Mouse (Mus musculus) forebrain, embryonic 15.5 days (tissue): Measurements from ENCODE around the gene Kng1. TPM values are rescaled to one million over a fixed set of nuclear protein-coding genes. Genes with fewer than 3 reads are reported as not detected.

ENCODE experiments used
- ATAC-seq: fragments of 200-750 bp; cut with Nextera tagmentation; replicated peaks from 2 replicates; pipeline ENCODE4 v1.8.0; 2017; ENCODE audit warnings: mild to moderate bottlenecking, moderate TSS enrichment, moderate library complexity
- H3K27ac ChIP-seq: fragments of 300-500 bp; sonication (generic); replicated peaks from 2 replicates; pipeline ENCODE4 v1.5.1; 2015; ENCODE audit warnings: mild to moderate bottlenecking, inconsistent platforms
- H3K27me3 ChIP-seq: fragments of 300-500 bp; sonication (generic); 2 replicates; pipeline ENCODE4 v1.6.1; 2015; ENCODE audit warnings: inconsistent platforms
- H3K36me3 ChIP-seq: fragments of 300-500 bp; sonication (generic); 2 replicates; pipeline ENCODE4 v1.6.1; 2015; ENCODE audit warnings: mild to moderate bottlenecking, inconsistent platforms
- H3K4me1 ChIP-seq: fragments of 300-500 bp; sonication (generic); 2 replicates; pipeline ENCODE4 v1.6.1; 2015; ENCODE audit warnings: inconsistent platforms
- H3K4me2 ChIP-seq: fragments of 300-500 bp; sonication (generic); replicated peaks from 2 replicates; pipeline ENCODE4 v1.6.1; 2015; ENCODE audit warnings: mild to moderate bottlenecking, inconsistent platforms
- H3K4me3 ChIP-seq: fragments of 300-500 bp; sonication (generic); 2 replicates; pipeline ENCODE4 v1.5.1; 2015; ENCODE audit warnings: mild to moderate bottlenecking, inconsistent platforms
- H3K9ac ChIP-seq: fragments of 300-500 bp; sonication (generic); replicated peaks from 2 replicates; pipeline ENCODE4 v1.6.1; 2015; ENCODE audit warnings: mild to moderate bottlenecking, inconsistent platforms
- H3K9me3 ChIP-seq: fragments of 300-500 bp; sonication (generic); 2 replicates; pipeline ENCODE4 v1.6.1; 2016; ENCODE audit warnings: inconsistent platforms
- WGBS: fragments of 180-500 bp; shearing (Covaris S2); methylation state at CpG from one replicate; pipeline ENCODE4 v1.1.7; 2015; ENCODE audit warnings: mixed read lengths; 5-methylcytosine and 5-hydroxymethylcytosine counted together
- polyA plus RNA-seq: library from polyadenylated mRNA; unstranded; fragments of >200 nt; fragmentation: Nextera tagmentation; extraction: Ambion mirVana; gene quantifications from 2 replicates; pipeline ENCODE4 v1.2.1, GENCODE M21; 2015

The Kng1 gene
- polyA plus RNA-seq, 1 experiment from 2014 or later: not detected

DNA sequence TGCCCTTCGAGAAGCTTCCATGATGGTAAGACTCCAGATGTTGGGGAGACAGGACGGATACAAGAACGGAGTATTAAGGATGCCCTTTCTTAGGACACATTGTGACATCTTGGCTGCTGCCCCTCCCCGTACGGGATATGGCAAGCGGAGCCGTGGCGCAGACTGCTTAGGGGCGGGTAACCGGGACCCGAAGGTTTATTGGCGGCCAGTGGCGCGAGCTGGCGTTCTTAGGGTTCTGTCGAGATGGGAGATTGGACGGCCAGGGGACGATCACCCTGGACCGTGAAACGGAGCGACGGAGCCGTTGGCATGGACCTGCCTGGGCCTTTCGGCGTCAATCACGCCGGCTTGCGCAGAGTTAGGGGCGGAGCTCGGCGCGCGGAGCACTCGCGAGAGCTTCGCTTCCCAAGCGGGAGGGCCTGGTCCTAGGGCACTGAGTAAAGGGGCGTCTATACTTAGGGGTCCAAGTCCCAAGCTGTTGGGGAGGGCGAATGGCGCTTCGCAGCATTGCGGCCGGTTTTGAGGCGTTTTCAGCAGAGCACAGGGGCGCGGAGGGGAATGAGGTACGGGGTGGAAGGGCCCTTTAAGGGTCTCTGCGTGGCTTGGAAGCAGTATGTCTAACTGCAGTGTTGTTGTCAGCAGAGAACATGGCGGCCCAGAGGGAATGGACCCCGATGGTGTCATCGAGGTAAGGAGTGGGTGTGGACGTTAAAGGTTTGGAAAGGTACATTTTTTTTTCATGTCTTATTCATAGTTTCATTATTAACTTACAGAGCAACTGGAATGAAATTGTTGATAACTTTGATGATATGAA is 50.5 kb downstream of the Kng1 start:
- no peaks in the 10 kb centered on the region for H3K27me3 ChIP-seq
- peak overlapping the region; percentile 98 for H3K27ac ChIP-seq
- peak; percentile 94 for ATAC-seq
- H3K4me3 ChIP-seq: peak overlapping the region; percentile 76
- H3K9me3 ChIP-seq: no peaks in the 10 kb centered on the region
- peak overlapping the region; percentile 98 for H3K9ac ChIP-seq
- peaks cover 43% of the 10 kb centered on the region for H3K36me3 ChIP-seq
- H3K4me1 ChIP-seq: peaks cover 43% of the 10 kb centered on the region
- H3K4me2 ChIP-seq: peak overlapping the region; percentile 91
- WGBS: under 1% methylated on average over 51 of the region's 52 CpGs

DNA sequence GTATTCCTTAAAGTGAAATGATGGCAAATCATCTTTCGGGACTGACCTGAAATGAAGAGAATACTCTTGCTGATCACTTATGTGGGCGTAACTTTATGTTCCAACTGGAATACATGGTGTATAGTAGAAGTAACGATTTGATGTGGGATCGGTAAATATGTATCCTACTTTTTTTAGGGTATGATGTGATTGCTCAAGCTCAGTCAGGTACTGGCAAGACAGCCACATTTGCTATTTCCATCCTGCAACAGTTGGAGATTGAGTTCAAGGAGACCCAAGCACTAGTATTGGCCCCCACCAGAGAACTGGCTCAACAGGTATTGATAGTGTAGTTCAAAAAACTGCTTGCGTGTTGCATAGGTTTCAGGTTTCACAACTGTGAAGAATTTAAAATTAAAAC is 51.3 kb downstream of the Kng1 start:
- H3K4me3 ChIP-seq: peak overlapping the region; percentile 76
- H3K27me3 ChIP-seq: no peaks in the 10 kb centered on the region
- H3K4me1 ChIP-seq: peaks cover 44% of the 10 kb centered on the region
- H3K36me3 ChIP-seq: peaks cover 47% of the 10 kb centered on the region
- 5% methylated on average over 5 of the region's 5 CpGs for WGBS
- no peak for ATAC-seq
- peak overlapping the region; percentile 98 for H3K9ac ChIP-seq
- H3K4me2 ChIP-seq: peak overlapping the region; percentile 91
- H3K27ac ChIP-seq: no peak overlapping the region; the same call in 1 of the 2 replicates
- H3K9me3 ChIP-seq: no peaks in the 10 kb centered on the region

DNA sequence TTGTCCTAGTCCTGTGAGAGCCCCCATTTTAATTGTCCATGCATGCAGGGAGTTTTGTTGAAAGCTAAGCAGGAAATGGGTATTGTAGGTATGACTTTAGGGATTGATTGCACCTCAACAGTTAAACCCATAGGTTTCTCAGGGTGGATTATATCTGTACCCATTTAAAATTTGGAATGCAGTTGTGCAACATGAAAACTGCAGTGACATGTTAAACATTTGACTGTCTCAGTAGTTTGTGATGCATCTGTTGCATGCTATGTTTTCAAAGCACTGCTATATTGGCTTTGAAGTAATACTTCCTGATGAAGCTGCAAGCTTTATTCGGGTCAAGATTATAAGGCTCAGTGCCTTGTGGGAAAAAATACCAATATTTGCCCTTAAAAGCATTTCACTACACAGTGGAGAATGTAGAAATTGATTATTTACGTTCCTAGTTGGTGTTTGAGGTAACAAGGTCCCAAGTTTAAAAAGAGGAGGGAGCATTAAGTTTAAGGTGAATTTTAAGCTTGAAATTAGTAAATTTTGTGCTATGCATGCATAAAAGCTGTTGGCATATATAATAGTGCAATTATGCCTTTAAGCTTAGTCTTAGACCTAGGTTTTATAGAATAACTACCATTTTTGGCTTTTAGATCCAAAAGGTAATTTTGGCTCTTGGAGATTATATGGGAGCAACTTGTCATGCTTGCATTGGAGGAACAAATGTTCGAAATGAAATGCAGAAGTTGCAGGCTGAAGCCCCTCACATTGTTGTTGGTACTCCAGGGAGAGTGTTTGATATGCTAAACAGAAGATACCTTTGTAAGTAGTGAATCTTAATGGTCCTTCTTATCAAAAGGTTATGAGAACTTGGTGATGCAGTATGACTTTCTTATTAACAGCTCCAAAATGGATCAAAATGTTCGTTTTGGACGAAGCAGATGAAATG is 52.0 kb downstream of the Kng1 start:
- Histone ChIP-seq H3K27ac (no peak overlapping the region), H3K9me3 (no peaks in the 10 kb centered on the region), H3K4me3 (peak overlapping the region; percentile 76), H3K36me3 (peaks cover 53% of the 10 kb centered on the region), H3K27me3 (no peaks in the 10 kb centered on the region), H3K4me1 (peaks cover 44% of the 10 kb centered on the region), H3K9ac (peak overlapping the region; percentile 98), H3K4me2 (peak overlapping the region; percentile 91)
- no peak for ATAC-seq
- 54% methylated on average over 5 of the region's 5 CpGs for WGBS

DNA sequence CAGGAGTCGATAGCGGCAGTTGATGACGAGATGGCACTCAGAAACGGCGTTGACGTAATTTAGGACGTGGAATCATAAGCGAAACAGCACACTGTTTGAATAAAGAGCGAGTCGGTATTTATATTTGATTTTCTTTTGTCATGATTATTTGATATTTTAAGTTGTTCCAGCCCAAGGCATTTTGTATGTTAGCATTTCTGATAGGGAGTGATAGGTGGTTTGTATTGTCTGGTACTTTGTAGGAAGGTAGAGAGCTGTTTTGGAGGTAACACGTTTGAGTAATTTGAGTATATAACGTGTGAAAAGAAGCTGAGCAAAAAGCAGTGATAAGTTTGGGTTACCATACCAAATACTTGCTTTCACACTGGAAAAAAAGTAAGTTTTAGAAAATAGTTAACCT is 54.7 kb downstream of the Kng1 start:
- H3K4me2 ChIP-seq: no peak overlapping the region
- WGBS: 78% methylated on average over 12 of the region's 12 CpGs
- no peak for ATAC-seq
- H3K9me3 ChIP-seq: no peaks in the 10 kb centered on the region
- H3K27me3 ChIP-seq: no peaks in the 10 kb centered on the region
- H3K9ac ChIP-seq: no peak overlapping the region
- H3K4me3 ChIP-seq: no peak overlapping the region
- H3K4me1 ChIP-seq: peaks cover 44% of the 10 kb centered on the region
- peaks cover 76% of the 10 kb centered on the region for H3K36me3 ChIP-seq
- H3K27ac ChIP-seq: no peak overlapping the region

DNA sequence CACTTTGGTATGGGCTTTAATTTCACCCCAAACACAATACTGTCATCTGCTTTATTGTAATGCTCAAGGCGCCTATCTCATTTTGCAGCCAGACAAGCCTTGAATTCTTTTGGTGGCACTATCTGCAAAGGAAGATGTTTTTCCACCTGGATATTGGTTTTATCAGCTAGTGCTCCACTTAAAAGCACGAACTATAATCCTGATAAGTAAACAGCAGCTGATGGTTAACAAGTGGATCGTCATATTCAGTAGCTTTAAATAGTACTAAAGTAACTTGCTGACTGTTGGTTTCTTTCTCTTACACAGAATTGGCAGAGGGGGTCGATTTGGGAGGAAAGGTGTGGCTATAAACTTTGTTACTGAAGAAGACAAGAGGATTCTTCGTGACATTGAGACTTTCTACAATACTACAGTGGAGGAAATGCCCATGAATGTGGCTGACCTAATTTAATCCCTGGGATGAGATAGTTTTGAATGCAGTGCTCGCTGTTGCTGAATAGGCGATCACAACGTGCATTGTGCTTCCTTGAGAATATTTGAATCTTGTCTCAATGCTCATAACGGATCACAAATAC is 55.3 kb downstream of the Kng1 start:
- Histone ChIP-seq H3K9me3 (no peaks in the 10 kb centered on the region), H3K27ac (no peak overlapping the region), H3K4me1 (peaks cover 44% of the 10 kb centered on the region), H3K4me2 (no peak overlapping the region), H3K4me3 (no peak overlapping the region), H3K36me3 (peaks cover 79% of the 10 kb centered on the region), H3K27me3 (no peaks in the 10 kb centered on the region), H3K9ac (no peak overlapping the region)
- ATAC-seq: no peak
- 54% methylated on average over 9 of the region's 9 CpGs for WGBS

DNA sequence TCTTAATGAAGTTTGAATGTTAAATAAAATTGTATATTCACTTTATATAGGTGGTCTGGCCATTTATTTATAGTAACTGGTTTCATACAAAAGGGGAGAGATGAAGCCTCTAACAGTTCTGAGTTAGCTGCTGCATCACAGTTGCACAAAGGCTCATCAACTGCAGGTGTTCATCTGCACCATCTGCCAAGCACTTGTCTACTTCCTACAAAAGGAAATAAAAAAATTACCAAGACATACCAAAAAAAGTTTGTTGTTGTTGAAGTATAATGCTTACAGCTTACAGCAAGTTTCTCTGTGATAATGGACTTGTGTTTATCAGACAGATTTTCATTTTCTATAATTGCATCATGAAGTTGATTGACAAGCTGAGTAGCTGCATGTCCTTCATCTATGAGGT is 56.2 kb downstream of the Kng1 start:
- ATAC-seq: no peak
- peaks cover 77% of the 10 kb centered on the region for H3K36me3 ChIP-seq
- no peaks in the 10 kb centered on the region for H3K9me3 ChIP-seq
- no peak overlapping the region for H3K4me2 ChIP-seq
- peaks cover 41% of the 10 kb centered on the region for H3K4me1 ChIP-seq
- no peak overlapping the region for H3K27ac ChIP-seq
- H3K4me3 ChIP-seq: no peak overlapping the region
- H3K27me3 ChIP-seq: no peaks in the 10 kb centered on the region
- H3K9ac ChIP-seq: no peak overlapping the region

DNA sequence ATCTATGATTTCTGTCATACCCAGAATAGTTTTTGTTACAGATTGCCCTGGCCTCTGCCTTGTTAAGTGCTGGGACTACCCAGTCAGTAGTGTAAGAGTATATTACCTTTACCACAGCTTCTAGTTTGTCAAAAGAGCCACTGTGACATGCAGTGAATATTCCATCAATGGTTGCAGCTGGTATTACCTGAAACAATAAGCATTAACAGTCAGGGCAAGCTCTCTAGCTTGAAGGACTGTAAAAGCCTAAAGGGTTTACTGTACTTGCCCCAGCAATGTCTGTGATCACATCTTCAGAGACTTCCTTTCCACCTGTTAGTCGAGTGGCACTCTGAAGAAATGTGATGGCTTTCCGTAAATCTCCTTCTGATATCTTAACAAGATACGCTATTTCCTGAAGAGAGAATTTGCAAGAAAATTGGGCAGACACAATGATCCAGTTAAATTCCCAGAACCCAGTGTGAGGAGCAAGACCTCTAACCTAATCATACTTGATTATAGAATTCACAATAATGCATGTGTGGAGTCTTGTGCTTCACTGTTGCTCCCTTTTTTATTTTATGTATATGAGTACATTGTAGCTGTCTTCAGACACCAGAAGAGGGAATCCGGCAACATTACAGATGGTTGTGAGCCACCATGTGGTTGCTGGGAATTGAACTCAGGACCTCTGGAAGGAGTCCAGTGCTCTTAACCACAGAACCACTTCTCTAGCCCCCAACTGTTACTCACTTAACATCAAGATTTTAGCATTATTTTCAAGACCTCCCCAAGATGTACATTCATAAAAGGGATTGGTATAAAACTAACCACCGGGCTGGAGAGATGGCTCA is 56.9 kb downstream of the Kng1 start:
- WGBS: 64% methylated on average over 5 of the region's 5 CpGs
- no peak overlapping the region for H3K4me3 ChIP-seq
- peak; percentile 42; the same call in 1 of the 2 replicates for ATAC-seq
- H3K27me3 ChIP-seq: no peaks in the 10 kb centered on the region
- no peaks in the 10 kb centered on the region for H3K9me3 ChIP-seq
- no peak overlapping the region for H3K4me2 ChIP-seq
- no peak overlapping the region for H3K27ac ChIP-seq
- no peak overlapping the region for H3K9ac ChIP-seq
- H3K4me1 ChIP-seq: peaks cover 34% of the 10 kb centered on the region
- H3K36me3 ChIP-seq: peaks cover 71% of the 10 kb centered on the region

DNA sequence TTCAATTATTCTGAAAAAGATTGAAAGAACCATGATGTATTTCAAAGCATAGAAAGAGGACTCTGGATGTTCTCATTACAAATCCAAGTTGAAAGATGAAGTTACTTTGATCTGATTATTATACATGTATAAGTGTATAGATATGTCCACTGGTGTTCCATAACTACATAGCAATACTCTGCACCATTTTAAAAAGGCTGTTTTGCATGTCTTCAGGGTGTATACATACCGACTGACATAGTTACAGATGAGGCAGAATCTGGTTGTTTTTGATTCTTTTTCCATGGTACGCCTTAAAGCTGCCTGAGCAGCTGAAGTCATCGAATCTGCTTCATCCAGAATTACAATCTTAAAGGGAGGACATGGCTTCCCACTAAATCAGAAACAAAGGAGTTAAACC is 57.8 kb downstream of the Kng1 start:
- Histone ChIP-seq H3K27me3 (no peaks in the 10 kb centered on the region), H3K36me3 (peaks cover 66% of the 10 kb centered on the region), H3K9ac (no peak overlapping the region), H3K27ac (no peak overlapping the region), H3K4me3 (no peak overlapping the region), H3K4me1 (peaks cover 25% of the 10 kb centered on the region), H3K9me3 (no peaks in the 10 kb centered on the region), H3K4me2 (no peak overlapping the region)
- no peak for ATAC-seq
- 87% methylated on average over 3 of the region's 3 CpGs for WGBS

DNA sequence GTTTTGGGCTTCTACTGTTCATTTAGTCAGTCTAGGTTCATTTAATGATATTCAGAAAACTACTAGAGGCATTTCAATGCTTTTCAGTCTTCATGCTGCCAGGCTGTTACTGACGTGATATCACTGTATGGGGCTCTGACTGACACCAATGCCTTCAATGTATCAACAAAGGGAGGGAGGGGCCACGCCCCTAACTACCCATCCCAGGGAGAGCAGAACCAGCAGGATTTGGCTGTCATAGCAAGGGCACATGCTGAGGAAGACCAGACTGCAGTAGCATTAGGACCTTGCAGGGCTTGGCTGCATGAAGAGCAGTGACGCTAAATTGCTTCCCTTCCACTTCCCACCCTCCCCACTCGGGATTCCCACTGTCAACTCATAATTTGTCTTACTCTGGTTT is 59.5 kb downstream of the Kng1 start:
- H3K4me2 ChIP-seq: no peak overlapping the region
- H3K9me3 ChIP-seq: no peaks in the 10 kb centered on the region
- H3K9ac ChIP-seq: no peak overlapping the region
- no peaks in the 10 kb centered on the region for H3K27me3 ChIP-seq
- H3K36me3 ChIP-seq: peaks cover 60% of the 10 kb centered on the region
- no peak for ATAC-seq
- peaks cover 8% of the 10 kb centered on the region for H3K4me1 ChIP-seq
- 58% methylated on average over 4 of the region's 4 CpGs for WGBS
- no peak overlapping the region for H3K4me3 ChIP-seq
- no peak overlapping the region for H3K27ac ChIP-seq

DNA sequence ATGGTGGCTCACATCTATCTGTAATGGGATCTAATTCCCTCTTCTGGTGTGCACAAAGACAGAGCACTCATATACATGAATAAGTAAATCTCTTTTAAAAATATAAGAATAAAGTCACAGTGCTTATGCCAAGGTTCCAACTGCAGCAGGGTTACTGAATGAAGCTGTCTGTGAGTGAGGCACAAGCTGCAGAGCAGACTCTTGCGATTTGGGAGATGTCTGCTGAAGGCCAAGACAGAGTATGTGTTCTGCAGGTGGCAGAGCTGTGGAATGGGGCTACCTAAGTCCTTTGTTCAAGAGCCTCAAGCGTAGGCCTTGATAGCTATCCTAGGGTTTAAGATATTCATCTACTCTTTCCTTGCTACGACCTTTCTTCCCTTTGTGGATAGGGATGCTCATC is 64.8 kb downstream of the Kng1 start:
- Histone ChIP-seq H3K4me2 (no peak overlapping the region), H3K9ac (no peak overlapping the region), H3K9me3 (no peaks in the 10 kb centered on the region), H3K27me3 (no peaks in the 10 kb centered on the region), H3K4me1 (peaks cover 10% of the 10 kb centered on the region), H3K27ac (no peak overlapping the region), H3K4me3 (no peak overlapping the region), H3K36me3 (peaks cover 29% of the 10 kb centered on the region)
- ATAC-seq: no peak
- 94% methylated on average over 3 of the region's 3 CpGs for WGBS

DNA sequence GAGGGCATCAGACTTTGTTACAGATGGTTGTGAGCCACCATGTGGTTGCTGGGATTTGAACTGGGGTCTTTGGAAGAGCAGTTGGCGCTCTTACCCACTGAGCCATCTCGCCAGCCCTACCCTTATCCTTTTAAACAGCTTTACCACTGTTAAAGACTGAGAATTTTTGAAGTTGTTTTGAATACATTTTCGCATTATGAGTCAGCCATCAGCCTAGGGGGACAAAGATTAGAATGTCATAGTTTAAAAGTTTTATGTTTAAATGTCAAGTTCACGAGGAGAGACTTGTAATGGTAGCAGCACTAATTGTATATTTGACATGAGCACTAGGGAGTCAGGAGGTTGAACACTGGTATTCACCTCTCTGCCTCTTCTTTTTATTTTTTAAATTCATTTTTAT is 65.4 kb downstream of the Kng1 start:
- WGBS: 95% methylated on average over 4 of the region's 4 CpGs
- Histone ChIP-seq H3K36me3 (peaks cover 27% of the 10 kb centered on the region), H3K4me3 (no peak overlapping the region), H3K9me3 (no peaks in the 10 kb centered on the region), H3K9ac (no peak overlapping the region), H3K4me1 (peaks cover 11% of the 10 kb centered on the region), H3K27me3 (no peaks in the 10 kb centered on the region), H3K4me2 (no peak overlapping the region), H3K27ac (no peak overlapping the region)
- ATAC-seq: no peak
